Mouse (Mus musculus) heart, adult 2 months (tissue): Measurements from ENCODE around the gene Cdkn1c.

Experiments used
- CTCF ChIP-seq: fragments of 200-600 bp; IDR thresholded peaks from 2 replicates; pipeline ENCODE4 v1.8.1; 2022; ENCODE audit warnings: antibody characterized with exemption, mild to moderate bottlenecking, moderate library complexity
- EP300 ChIP-seq: fragments of 200-500 bp; IDR thresholded peaks from 2 replicates; pipeline ENCODE4 v1.6.1; 2011; ENCODE audit warnings: low read depth, low read length, control low read depth; ENCODE audit not compliant: insufficient read depth
- POLR2A ChIP-seq: fragments of 200-500 bp; IDR thresholded peaks from 2 replicates; pipeline ENCODE4 v1.6.1; 2011; ENCODE audit warnings: mild to moderate bottlenecking, low read depth, low read length, control low read depth; ENCODE audit not compliant: insufficient read depth

DNA sequence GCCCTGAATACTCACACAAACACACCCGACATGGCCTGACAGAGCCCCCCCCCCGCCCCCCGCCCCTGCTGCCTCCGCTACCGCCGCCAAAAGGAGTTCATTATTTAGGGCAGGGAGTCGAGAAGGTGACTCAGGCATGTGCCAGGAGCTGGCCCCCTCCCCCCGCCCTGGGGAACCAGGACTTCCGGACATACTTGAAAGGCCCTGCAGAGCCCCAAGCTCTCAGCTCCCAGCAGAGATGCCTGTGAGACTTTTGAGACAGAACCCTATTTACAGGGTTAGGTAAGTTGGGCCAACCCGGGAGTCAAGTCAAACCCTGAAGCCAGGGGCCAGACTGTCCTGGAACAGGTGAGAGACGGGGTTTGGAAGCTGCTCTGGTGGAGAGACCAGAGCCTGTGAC lies 1.1 kb upstream of the Cdkn1c start:
- TF ChIP-seq CTCF (no peak), EP300 (no peak), POLR2A (no peak)
